Mouse (Mus musculus) gastrocnemius, postnatal 14 days (tissue): ENCODE results near the gene Fam187b. TPM values are rescaled to one million over a fixed set of nuclear protein-coding genes. Genes with fewer than 3 reads are reported as not detected.
A peak's percentile ranks its signal among the peaks of the same experiment; 100 is the strongest.

Experiments
- DNase-seq: peaks from one replicate; pipeline ENCODE4 v3.0.0; 2021; ENCODE audit warnings: mixed read lengths
- intact Hi-C: fragments of 180-260 bp; cut with DNase I; formaldehyde crosslinking; loops from one replicate; pipeline ENCODE4 v1.15.1; 2025; ENCODE audit warnings: low total_unique reads
- total RNA-seq, 2 experiments: library from RNA; stranded (reverse); gene quantifications; 2 replicates each; pipeline ENCODE4 v1.2.3; 2021

Gene Fam187b
- total RNA-seq, 2 experiments from 2014 or later = 0.23 TPM; not detected in 1

- intact Hi-C loops = no loop called here
- no peak for DNase-seq
These were observed 22.9 kb downstream of the Fam187b start for GRCm38 (mm10) chr7:30996491-30996890.

GRCm38 (mm10) chr7:31000505-31001020, 27.0 kb downstream of the Fam187b start:
- intact Hi-C loops = no loop called here

DNA sequence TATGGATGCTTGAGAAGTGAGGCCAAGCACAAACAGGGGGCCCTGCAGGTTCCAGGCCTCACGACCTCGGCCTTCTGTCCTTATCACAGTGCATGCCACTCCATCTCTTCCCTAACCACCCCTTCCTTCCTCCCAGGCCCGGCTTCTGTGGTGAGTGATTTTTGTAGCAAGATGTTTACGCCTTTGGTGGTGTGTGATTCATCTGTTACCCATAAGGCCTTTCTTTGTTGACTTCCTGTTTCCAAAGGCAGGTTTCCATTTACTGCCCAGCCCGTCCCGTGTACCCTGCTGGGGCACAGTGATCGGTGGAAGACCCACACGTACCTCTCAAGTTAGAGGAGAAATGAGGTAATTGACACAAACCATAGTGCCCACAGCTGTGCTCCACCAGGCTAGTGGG, 29.1 kb downstream of the Fam187b start:
- intact Hi-C loops = no loop called here
- DNase-seq = no peak

More at GRCm38 (mm10) chr7:31000505-31001020, 27.0 kb downstream of the Fam187b start:
- peak; percentile 64 for DNase-seq

DNA sequence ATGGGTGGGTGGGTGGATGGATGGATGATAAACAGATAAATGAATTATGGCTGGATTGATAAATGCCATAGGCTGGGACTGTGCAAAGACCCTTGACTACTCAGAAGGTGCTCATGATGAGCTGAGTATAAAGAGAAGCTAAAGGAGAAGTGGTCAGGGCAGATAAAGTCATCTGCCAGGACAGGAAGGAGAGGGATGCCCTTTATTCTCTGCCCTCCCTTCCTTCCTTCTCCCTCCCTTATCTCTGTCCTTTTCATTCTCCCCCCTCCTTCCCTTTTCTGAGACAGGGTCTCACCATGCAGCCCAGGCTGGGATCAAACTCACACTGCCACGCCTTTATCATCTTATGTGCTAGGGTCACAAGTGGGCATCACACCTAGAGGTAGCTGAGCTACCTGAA, 34.2 kb downstream of the Fam187b start:
- intact Hi-C loops = no loop called here
- DNase-seq = no peak

DNA sequence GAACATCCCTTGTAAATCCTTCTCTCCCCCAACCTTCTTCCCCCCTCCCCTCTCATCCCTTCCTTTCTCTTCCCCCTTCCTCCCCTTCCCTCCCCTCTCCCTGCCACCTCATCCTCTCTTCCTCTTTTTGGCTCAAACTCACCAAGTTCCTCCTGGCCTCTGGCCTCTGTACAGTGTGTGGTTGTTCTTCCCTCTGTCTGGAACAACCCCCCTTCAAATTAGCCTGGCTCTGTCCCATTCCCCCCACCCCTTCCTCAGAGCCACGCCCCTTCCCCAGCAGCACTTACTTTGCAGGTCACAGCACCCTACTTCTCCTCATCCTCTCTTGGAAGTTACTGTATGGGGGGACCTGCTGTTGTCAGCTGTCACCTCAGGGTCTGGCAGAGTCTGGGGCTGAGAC, 34.6 kb downstream of the Fam187b start:
- no peak for DNase-seq
- intact Hi-C loops = no loop called here

DNA sequence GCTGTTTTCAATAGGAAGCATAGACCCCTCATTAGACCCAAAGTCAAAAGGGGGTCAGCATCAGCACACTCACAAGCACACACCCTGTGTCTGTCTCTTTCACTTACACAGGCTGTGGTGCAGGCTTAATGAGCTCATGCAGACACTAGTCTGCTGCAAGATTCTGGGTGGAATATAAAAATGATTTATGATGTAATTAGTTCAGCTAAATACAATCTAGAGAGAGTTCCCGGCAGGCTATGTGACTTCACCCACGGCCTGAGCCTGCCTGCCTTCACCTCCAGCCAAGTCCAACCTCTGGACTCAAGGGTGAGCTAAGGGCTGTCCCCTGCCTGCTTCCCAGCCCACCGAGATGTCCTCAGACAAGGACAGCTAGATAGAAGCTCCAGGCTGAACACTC, 35.3 kb downstream of the Fam187b start:
- DNase-seq = peak; percentile 35
- intact Hi-C loops = no loop called here

DNA sequence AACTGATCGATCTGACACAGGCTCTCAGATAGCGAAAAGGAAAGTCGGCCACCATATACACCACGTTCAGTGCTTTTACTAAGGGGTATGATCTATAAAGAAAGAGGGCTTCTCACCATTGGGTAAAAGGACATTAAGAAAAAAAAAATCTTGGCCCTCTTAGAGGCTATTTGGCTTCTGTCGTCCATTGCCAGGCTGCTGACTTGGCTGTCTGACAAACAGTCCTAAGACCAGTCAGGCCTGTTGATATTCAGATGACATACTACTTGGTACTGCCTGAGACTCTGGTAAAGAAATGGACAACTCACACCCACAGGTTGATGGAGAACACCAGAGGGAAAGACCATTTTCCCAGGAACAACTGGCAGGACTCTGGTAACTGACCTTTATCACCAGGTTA, 39.4 kb downstream of the Fam187b start:
- no peak for DNase-seq
- intact Hi-C loops = no loop called here

GRCm38 (mm10) chr7:31017104-31017901, 43.7 kb downstream of the Fam187b start:
- intact Hi-C loops = no loop called here

GRCm38 (mm10) chr7:31028609-31029008, 55.0 kb downstream of the Fam187b start:
- intact Hi-C loops = no loop called here
- DNase-seq = no peak

More at GRCm38 (mm10) chr7:31017104-31017901, 43.7 kb downstream of the Fam187b start:
- DNase-seq = no peak

- intact Hi-C loops = no loop called here
- no peak for DNase-seq
These were observed 57.1 kb downstream of the Fam187b start for GRCm38 (mm10) chr7:31030717-31031116.

- intact Hi-C loops = no loop called here
- DNase-seq = no peak
These were observed 58.1 kb downstream of the Fam187b start for GRCm38 (mm10) chr7:31031731-31032130.

- DNase-seq = no peak
- intact Hi-C loops = no loop called here
These were observed 60.0 kb downstream of the Fam187b start for GRCm38 (mm10) chr7:31033409-31034165.

DNA sequence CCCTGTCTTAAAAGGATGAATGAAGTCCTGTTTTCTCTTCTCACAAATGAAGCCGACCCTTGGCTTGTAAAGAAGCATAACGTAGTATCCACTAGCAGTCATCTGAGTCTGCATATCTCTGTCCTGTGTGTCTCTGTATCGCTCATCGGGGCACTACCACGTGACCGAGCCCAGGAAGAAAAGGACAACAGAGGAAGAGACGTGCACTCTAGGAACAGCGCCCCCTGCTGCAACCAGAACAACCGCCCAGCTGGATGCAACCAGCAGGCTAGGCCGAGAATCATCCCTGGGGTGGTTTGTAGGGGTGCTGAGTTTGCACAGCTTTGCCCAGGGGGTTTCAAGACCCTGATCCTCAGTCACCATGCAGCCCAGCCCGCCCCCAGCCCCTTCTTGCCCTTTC, 61.2 kb downstream of the Fam187b start:
- intact Hi-C loops = no loop called here
- DNase-seq = no peak

GRCm38 (mm10) chr7:31035291-31035690, 61.7 kb downstream of the Fam187b start:
- no peak for DNase-seq
- intact Hi-C loops = no loop called here

DNA sequence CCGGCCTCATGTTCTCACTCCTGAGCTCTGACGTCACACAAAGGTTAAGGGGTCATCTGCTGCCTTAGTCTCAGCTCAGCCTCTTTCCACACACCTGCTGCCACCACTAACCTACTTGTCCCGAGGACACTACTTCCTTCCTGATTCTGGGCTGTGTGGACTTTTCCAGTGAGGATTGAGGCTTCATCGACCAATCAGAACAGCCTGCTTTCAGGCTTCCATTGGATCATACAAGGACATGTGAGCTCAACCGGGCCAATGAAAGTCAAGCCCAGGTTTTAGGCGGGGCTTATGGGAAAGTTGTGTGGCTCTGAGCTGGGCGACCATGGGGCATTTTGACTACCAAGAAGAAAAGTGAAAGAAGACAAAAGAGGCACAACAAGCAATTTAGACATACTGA, 63.3 kb downstream of the Fam187b start:
- no peak for DNase-seq
- intact Hi-C loops = no loop called here

DNA sequence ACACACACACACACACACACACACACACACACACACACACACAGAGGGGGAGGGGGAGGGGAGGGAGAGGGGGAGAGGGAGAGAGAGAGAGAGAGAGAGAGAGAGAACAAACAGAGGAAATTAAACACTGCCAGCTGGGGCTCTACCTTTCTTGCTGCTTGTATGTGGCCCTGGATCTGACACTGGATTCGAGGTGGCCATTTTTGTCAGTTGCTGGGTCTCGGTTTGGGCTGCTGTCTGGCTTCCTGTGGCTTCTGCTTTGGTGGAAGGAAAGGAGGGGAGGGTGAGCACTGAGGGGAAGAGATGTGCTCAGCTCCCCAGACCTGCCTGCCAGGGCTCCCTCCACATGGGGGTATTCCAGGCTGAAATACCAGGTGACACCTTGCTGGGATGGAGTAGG, 64.1 kb downstream of the Fam187b start:
- DNase-seq = no peak
- intact Hi-C loops = no loop called here

DNA sequence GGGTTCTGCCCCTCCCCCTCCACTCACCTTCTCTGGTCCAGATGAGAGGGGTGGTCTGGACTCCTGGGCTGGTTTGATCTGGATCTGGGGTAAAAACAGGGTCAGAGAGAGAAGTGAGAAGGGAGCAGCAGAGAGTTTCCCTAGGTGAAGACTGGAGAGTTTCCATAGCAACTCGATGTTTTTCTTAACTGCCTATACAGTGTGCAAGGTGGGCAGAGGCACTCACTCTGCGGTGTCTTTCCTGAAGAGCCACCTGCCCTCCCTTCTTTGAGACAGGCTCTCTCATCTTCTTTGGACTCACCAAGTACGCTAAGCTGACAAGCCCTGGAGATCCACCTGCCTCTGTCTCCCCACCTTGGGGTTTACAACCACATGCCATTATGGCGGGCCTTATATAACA, 65.4 kb downstream of the Fam187b start:
- intact Hi-C loops = no loop called here
- no peak for DNase-seq
